17 mouse cellular contexts compared by ENCODE assay signal in genomic region chr12:82599011-82599410, GRCm38 (mm10). TPM values are rescaled to one million over a fixed set of nuclear protein-coding genes. Genes with fewer than 3 reads are reported as not detected.
"Had no signal": no experiment of that assay in that cellular context is flagged by ENCODE, and none has a peak within 500 bp of the region (broad histone marks: within the 10 kb centered on the region; RNA-seq: fewer than 3 reads in every experiment).

No protein-coding gene starts in this region.

- H3K4me1 ChIP-seq: stomach, embryonic 15.5 days had no signal

- DNase-seq: retina, postnatal 1 day; right cerebral cortex, adult 18-20 months; right cerebral cortex, postnatal 14 days; right cerebral cortex, postnatal 25 days; right cerebral cortex, postnatal 4 days; spleen, adult 18-20 months; thymus, adult 18-20 months; thymus, adult 2 months; thymus, postnatal 14 days; thymus, postnatal 25 days; thymus, postnatal 36 days; thymus, postnatal 4 days had no signal

- H3K4me2 ChIP-seq: neural tube, embryonic 13.5 days; neural tube, embryonic 15.5 days; stomach, embryonic 15.5 days had no signal

- H3K4me3 ChIP-seq: neural tube, embryonic 13.5 days; neural tube, embryonic 15.5 days; stomach, embryonic 15.5 days had no signal

- H3K9ac ChIP-seq: neural tube, embryonic 13.5 days; neural tube, embryonic 15.5 days; stomach, embryonic 15.5 days had no signal

- H3K27me3 ChIP-seq: neural tube, embryonic 13.5 days; neural tube, embryonic 15.5 days; stomach, embryonic 15.5 days had no signal

- H3K9me3 ChIP-seq: neural tube, embryonic 13.5 days; neural tube, embryonic 15.5 days; stomach, embryonic 15.5 days had no signal

- H3K27ac ChIP-seq: neural tube, embryonic 13.5 days; neural tube, embryonic 15.5 days; stomach, embryonic 15.5 days; stomach, postnatal 0 days had no signal

- H3K36me3 ChIP-seq: neural tube, embryonic 13.5 days; neural tube, embryonic 15.5 days; stomach, embryonic 15.5 days had no signal

RNA-seq across cellular contexts. Expression of gene Rgs6, which starts 10.9 kb away (rescaled TPM):
- polyA plus RNA-seq: thymus, postnatal 0 days had no signal
